Mouse (Mus musculus) olfactory bulb, adult 2 months (tissue): ENCODE results near the gene Taf10.

ENCODE experiments used
- CTCF ChIP-seq: fragments of 200-500 bp; IDR thresholded peaks from 2 replicates; pipeline ENCODE4 v1.5.1; 2012; ENCODE audit warnings: low read depth, mild to moderate bottlenecking, low read length, moderate library complexity; ENCODE audit not compliant: insufficient read depth
- POLR2A ChIP-seq: fragments of 200-500 bp; IDR thresholded peaks from 2 replicates; pipeline ENCODE4 v1.6.1; 2012; ENCODE audit warnings: mild to moderate bottlenecking, low read depth, low read length, moderate library complexity; ENCODE audit not compliant: insufficient read depth

GRCm38 (mm10) chr7:105743926-105744590, at the start of gene Taf10:
- TF ChIP-seq POLR2A: peak; percentile 64; the same call in 1 of the 2 replicates
- TF ChIP-seq CTCF: no peak
